16 mouse cellular contexts compared by ENCODE assay signal in genomic region chr12:82286068-82286467, GRCm38 (mm10).
A peak's percentile ranks its signal among the peaks of the same experiment; 100 is the strongest.
DNase-seq lines count a peak whose midpoint lies in the region; ATAC-seq lines count a peak whose summit lies in the region.
"Had no signal": no experiment of that assay in that cellular context is flagged by ENCODE, and none has a peak within 500 bp of the region (broad histone marks: within the 10 kb centered on the region; RNA-seq: fewer than 3 reads in every experiment).

No protein-coding gene starts in this region.

- H3K4me1 ChIP-seq in forebrain, embryonic 10.5 days = peaks cover 11% of the 10 kb centered on the region
- no peaks in the 10 kb centered on the region for H3K4me1 ChIP-seq in forebrain, embryonic 16.5 days (replicated peaks; ENCODE audit: control insufficient read depth, insufficient read depth, low read length)
- peaks cover 13% of the 10 kb centered on the region for H3K4me1 ChIP-seq in heart, embryonic 15.5 days (replicated peaks)
- H3K4me1 ChIP-seq in midbrain, embryonic 12.5 days = peaks cover 6% of the 10 kb centered on the region; the same call in 1 of the 2 replicates
- no peaks in the 10 kb centered on the region for H3K4me1 ChIP-seq in midbrain, embryonic 11.5 days (ENCODE audit: control insufficient read depth, insufficient read depth, low read length)

- H3K27me3 ChIP-seq in forebrain, embryonic 10.5 days (ENCODE audit: poor library complexity, severe bottlenecking) = no peaks in the 10 kb centered on the region
- H3K27me3 ChIP-seq in forebrain, embryonic 16.5 days (replicated peaks; ENCODE audit: control insufficient read depth, insufficient read depth, low read length) = no peaks in the 10 kb centered on the region
- no peaks in the 10 kb centered on the region for H3K27me3 ChIP-seq in heart, embryonic 15.5 days
- no peaks in the 10 kb centered on the region for H3K27me3 ChIP-seq in midbrain, embryonic 12.5 days
- no peaks in the 10 kb centered on the region for H3K27me3 ChIP-seq in midbrain, embryonic 11.5 days (ENCODE audit: control insufficient read depth, insufficient read depth, low read length)

- peaks cover 6% of the 10 kb centered on the region for H3K36me3 ChIP-seq in forebrain, embryonic 10.5 days (replicated peaks)
- H3K36me3 ChIP-seq in forebrain, embryonic 16.5 days (ENCODE audit: control insufficient read depth, insufficient read depth) = no peaks in the 10 kb centered on the region
- no peaks in the 10 kb centered on the region for H3K36me3 ChIP-seq in heart, embryonic 15.5 days
- no peaks in the 10 kb centered on the region for H3K36me3 ChIP-seq in midbrain, embryonic 12.5 days
- H3K36me3 ChIP-seq in midbrain, embryonic 11.5 days (ENCODE audit: control insufficient read depth, insufficient read depth, low read length) = no peaks in the 10 kb centered on the region

- no peak overlapping the region for H3K4me3 ChIP-seq in forebrain, embryonic 10.5 days
- H3K4me3 ChIP-seq in forebrain, embryonic 16.5 days (replicated peaks; ENCODE audit: low read length) = no peak overlapping the region
- no peak overlapping the region for H3K4me3 ChIP-seq in heart, embryonic 15.5 days
- no peak overlapping the region for H3K4me3 ChIP-seq in midbrain, embryonic 12.5 days
- no peak overlapping the region for H3K4me3 ChIP-seq in midbrain, embryonic 11.5 days (ENCODE audit: low read depth, low read length)
- H3K4me3 ChIP-seq: myocyte had no signal

- ATAC-seq in forebrain, embryonic 16.5 days = no peak
- no peak for ATAC-seq in heart, embryonic 15.5 days (replicated peaks; ENCODE audit: insufficient number of reproducible peaks, insufficient read depth, low FRiP score, low read depth)
- no peak for ATAC-seq in midbrain, embryonic 12.5 days (ENCODE audit: low FRiP score, low read depth)
- ATAC-seq in midbrain, embryonic 11.5 days (ENCODE audit: low FRiP score) = no peak
- ATAC-seq in monocyte, adult 5-6 weeks (replicated peaks; ENCODE audit: insufficient number of reproducible peaks, low FRiP score, low TSS enrichment, poor library complexity, severe bottlenecking) = no peak

- no peaks in the 10 kb centered on the region for H3K9me3 ChIP-seq in forebrain, embryonic 10.5 days
- no peaks in the 10 kb centered on the region for H3K9me3 ChIP-seq in forebrain, embryonic 16.5 days (ENCODE audit: control insufficient read depth, low read length)
- no peaks in the 10 kb centered on the region for H3K9me3 ChIP-seq in heart, embryonic 15.5 days (replicated peaks)
- H3K9me3 ChIP-seq in midbrain, embryonic 12.5 days = no peaks in the 10 kb centered on the region
- H3K9me3 ChIP-seq in midbrain, embryonic 11.5 days (ENCODE audit: control insufficient read depth, low read length) = no peaks in the 10 kb centered on the region

- H3K9ac ChIP-seq in forebrain, embryonic 16.5 days (replicated peaks; ENCODE audit: low read depth, low read length) = no peak overlapping the region
- no peak overlapping the region for H3K9ac ChIP-seq in heart, embryonic 15.5 days
- no peak overlapping the region for H3K9ac ChIP-seq in midbrain, embryonic 12.5 days (replicated peaks)
- no peak overlapping the region for H3K9ac ChIP-seq in midbrain, embryonic 11.5 days (ENCODE audit: low read length)

- H3K4me2 ChIP-seq in forebrain, embryonic 16.5 days (ENCODE audit: low read length) = no peak overlapping the region
- H3K4me2 ChIP-seq in heart, embryonic 15.5 days = 0 out of 2 replicates have a peak overlapping the region, but pooled peaks have one; percentile 4
- no peak overlapping the region for H3K4me2 ChIP-seq in midbrain, embryonic 12.5 days (replicated peaks)
- H3K4me2 ChIP-seq in midbrain, embryonic 11.5 days = no peak overlapping the region

- no peak for DNase-seq in forebrain, embryonic 10.5 days (ENCODE audit: extremely low spot score, low spot score)
- DNase-seq in heart, adult 18-20 months = no peak
- no peak for DNase-seq in midbrain, embryonic 11.5 days (ENCODE audit: low spot score, missing footprints)
- DNase-seq in embryo, embryonic 11 days = peak; percentile 17
- DNase-seq: adrenal gland, postnatal 14 days; gastrocnemius, postnatal 10 days; kidney, adult 18-20 months; kidney, postnatal 36 days; left cerebral cortex, postnatal 4 days; spleen, adult 18-20 months had no signal

- WGBS in forebrain, embryonic 10.5 days = 55% methylated on average over 6 of the region's 6 CpGs
- 30% methylated on average over 6 of the region's 6 CpGs for WGBS in forebrain, embryonic 16.5 days
- 23% methylated on average over 6 of the region's 6 CpGs for WGBS in heart, embryonic 15.5 days
- WGBS in midbrain, embryonic 12.5 days = 48% methylated on average over 6 of the region's 6 CpGs
- WGBS in midbrain, embryonic 11.5 days = 58% methylated on average over 6 of the region's 6 CpGs

- H3K27ac ChIP-seq in forebrain, embryonic 10.5 days = 0 out of 2 replicates have a peak overlapping the region, but pooled peaks have one; percentile 15
- no peak overlapping the region for H3K27ac ChIP-seq in forebrain, embryonic 16.5 days (ENCODE audit: low read length)
- H3K27ac ChIP-seq in heart, embryonic 15.5 days = peak overlapping the region; percentile 22
- peak overlapping the region; percentile 11; the same call in 1 of the 2 replicates for H3K27ac ChIP-seq in midbrain, embryonic 12.5 days (replicated peaks)
- no peak overlapping the region for H3K27ac ChIP-seq in midbrain, embryonic 11.5 days (ENCODE audit: low read depth, low read length)
- H3K27ac ChIP-seq: macrophage had no signal

Comparison
In these comparisons a context has a peak if more than half of its experiments do, and no peak if none do; other contexts are left out.
1. H3K27ac ChIP-seq: peak in forebrain, embryonic 10.5 days (single experiment), heart, embryonic 15.5 days (single experiment) and midbrain, embryonic 12.5 days (single experiment); none in forebrain, embryonic 16.5 days (single experiment) and midbrain, embryonic 11.5 days (single experiment).